Mouse (Mus musculus): Measurements from ENCODE around the gene Tenm4.

DNA sequence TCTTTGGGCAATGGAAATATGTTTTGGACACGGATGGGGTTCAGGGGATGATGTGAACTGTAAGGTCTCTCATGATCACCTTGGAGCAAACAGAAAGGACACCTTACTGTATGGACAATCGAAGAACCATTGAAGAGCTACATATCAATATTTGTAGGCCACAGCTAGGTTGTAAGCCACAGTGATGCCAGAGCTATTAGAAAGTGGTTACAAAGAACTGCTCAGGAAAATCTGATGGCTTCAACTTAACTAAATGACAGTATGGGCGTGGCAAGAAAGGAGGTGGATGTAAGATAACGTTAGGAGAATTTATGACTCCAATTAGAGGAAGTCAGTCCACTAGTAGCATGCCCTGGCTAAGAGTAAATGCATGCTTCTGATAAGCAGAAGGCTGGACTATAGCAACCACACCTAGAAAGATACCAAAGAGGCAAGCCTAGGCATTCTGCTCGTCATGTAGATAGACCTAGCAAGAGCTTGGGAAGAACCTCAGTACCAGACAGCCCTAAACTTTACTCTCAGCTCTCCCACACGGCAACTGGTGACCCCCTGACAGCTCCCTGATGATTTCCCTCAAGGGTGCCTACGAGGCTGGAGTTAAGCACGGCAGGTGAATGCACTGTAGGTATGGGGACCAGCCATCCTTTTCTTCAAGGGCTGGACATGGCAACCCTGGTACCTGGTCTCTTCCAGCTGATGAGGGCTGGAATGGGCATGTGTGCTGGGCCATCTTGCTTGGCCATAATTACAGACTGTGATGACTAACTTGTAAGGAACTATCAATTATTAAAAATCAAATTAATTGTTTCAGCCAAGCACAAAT, 534.5 kb downstream of the Tenm4 start:
- TF ChIP-seq CTCF (IDR thresholded peaks at IDR 0.05): no peak
- TF ChIP-seq EP300 (IDR thresholded peaks at IDR 0.05): no peak

Measured in lung, postnatal 0 days (tissue).